ENCODE assay signal across 7 mouse cellular contexts in the genomic region with DNA sequence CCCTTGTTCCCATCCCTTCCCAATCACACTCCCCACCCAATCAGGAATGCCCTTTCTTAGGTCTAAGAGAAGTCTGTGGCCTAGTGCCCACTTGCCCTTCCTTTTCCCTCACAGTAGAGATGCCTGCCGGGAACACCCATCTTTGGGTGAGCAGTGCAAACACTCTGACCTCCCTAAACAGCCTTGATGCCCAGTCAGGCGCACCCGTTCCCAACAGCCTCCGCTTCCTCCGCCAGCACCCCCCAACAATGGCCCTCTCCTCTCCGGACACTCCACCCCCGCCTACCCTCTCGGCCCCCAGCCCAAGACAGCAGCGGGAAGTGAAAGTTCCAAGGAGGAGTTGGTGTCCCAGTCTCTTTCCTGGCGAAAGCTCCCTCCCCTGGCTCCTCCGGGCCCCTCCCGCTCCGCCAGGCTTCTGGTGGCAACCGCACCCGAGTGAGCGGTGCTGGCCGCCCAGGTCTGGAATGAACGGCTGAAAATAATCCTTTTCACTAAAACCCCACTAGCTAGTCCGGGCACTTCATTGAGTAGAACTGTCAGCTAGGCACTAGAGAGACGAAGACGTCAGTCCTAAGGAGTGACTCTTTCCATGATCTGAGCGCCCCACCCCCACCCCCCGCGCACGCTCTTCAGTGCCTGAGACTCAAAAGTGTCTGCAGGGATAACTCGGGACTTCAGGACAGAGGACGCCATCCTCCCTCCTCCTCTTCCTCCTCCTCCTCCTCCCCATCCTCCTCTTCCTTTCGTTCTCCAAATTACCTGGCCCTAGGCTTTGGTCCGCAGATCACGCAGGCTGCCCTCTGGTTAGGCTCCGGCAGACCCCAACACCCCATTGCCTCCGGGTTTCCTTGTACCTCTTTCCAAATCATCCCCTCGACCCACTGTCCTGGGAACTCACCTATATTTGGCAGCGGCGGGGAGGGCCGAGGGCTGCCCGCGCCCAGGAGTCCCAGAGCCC. TPM values are rescaled to one million over a fixed set of nuclear protein-coding genes. Genes with fewer than 3 reads are reported as not detected.
DNase-seq lines count a peak whose midpoint lies in the region; ATAC-seq and TF ChIP-seq lines count a peak whose summit lies in the region.

No protein-coding gene starts in this region.

- CTCF ChIA-PET in Patski (lab: Charles Lee), result interaction anchor here (1.1 to 5.8 kb wide), 4 partner anchors 9 to 107 kb away, joined by 3 to 34 read pairs (median 8); no protein-coding TSS in a partner anchor

- dilution Hi-C loops in CH12.LX (cut with MboI; ENCODE audit: extremely low pct_ligation_motif_present, extremely low pct_unique_long_range_greater_than_20kb, low sequenced_read_pairs), result no loop called here

- in situ Hi-C loops in CH12.LX (cut with MboI; ENCODE audit: low pct_ligation_motif_present, low pct_unique_long_range_greater_than_20kb, low sequenced_read_pairs), result loop anchor here (5.0 to 25.0 kb wide), 3 partner anchors 138 to 413 kb away; partner anchors contain the start of genes Chrnb2 and Ube2q1
- in situ Hi-C loops in Patski (cut with MboI; ENCODE audit: low pct_unique_long_range_greater_than_20kb), result no loop called here

- H3K79me2 ChIP-seq in CH12.LX (replicated peaks; ENCODE audit: control insufficient read depth, extremely low read depth, insufficient read depth, poor library complexity, severe bottlenecking) (no peaks in the 10 kb centered on the region), macrophage (ENCODE audit: inconsistent target) (peaks cover 22% of the 10 kb centered on the region)

- WGBS in heart, embryonic 13.5 days, result under 1% methylated on average over 38 of the region's 38 CpGs
- WGBS in kidney, embryonic 16.5 days, result under 1% methylated on average over 38 of the region's 38 CpGs
- 6% methylated on average over 37 of the region's 38 CpGs for WGBS in macrophage (ENCODE audit: missing documents)

- peak overlapping the region; percentile 42; the same call in 1 of the 2 replicates for H3K9ac ChIP-seq in CH12.LX (ENCODE audit: insufficient read depth, low read depth)
- peak overlapping the region; percentile 82 for H3K9ac ChIP-seq in heart, embryonic 13.5 days
- H3K9ac ChIP-seq in kidney, embryonic 16.5 days (replicated peaks; ENCODE audit: low read length), result peak overlapping the region; percentile 77

- TF ChIP-seq RAD21 in CH12.LX (IDR thresholded peaks at IDR 0.05; ENCODE audit: low read depth, low read length), result no peak

- H3K4me2 ChIP-seq in CH12.LX (ENCODE audit: insufficient read depth, low read depth, poor library complexity, severe bottlenecking), result peak overlapping the region; percentile 75
- peak overlapping the region; percentile 95 for H3K4me2 ChIP-seq in heart, embryonic 13.5 days
- H3K4me2 ChIP-seq in kidney, embryonic 16.5 days (replicated peaks; ENCODE audit: low read depth, low read length), result peak overlapping the region; percentile 97

- POLR2A ChIA-PET in Patski (lab: Charles Lee), result interaction anchor here (0.8 to 2.1 kb wide), 7 partner anchors 10 to 99 kb away, joined by 3 to 13 read pairs (median 4); partner anchors contain the start of gene Efna4

- H3K27ac ChIP-seq in CH12.LX (ENCODE audit: insufficient read depth, low read depth) (no peak overlapping the region), macrophage (peak overlapping the region; percentile 79)
- peak overlapping the region; percentile 68 for H3K27ac ChIP-seq in heart, embryonic 13.5 days (replicated peaks)
- peak overlapping the region; percentile 73 for H3K27ac ChIP-seq in kidney, embryonic 16.5 days (ENCODE audit: low read length)

- H3K9me3 ChIP-seq in CH12.LX (replicated peaks; ENCODE audit: low read length), result no peaks in the 10 kb centered on the region
- H3K9me3 ChIP-seq in heart, embryonic 13.5 days, result no peaks in the 10 kb centered on the region
- no peaks in the 10 kb centered on the region for H3K9me3 ChIP-seq in kidney, embryonic 16.5 days (ENCODE audit: low read length)

- ATAC-seq in Patski, result peak; percentile 9
- ATAC-seq in heart, embryonic 13.5 days (ENCODE audit: extremely low read depth, insufficient number of reproducible peaks, low FRiP score, low TSS enrichment), result no peak
- ATAC-seq in kidney, embryonic 16.5 days (ENCODE audit: low FRiP score, low TSS enrichment), result peak; percentile 55

- H3K36me3 ChIP-seq in CH12.LX (replicated peaks in 1 of 2; ENCODE audit: control insufficient read depth in 1 of 2, insufficient read depth in 1 of 2, low read length in 1 of 2) (peaks cover 5 to 33% of the 10 kb centered on the region in 2 experiments), macrophage (ENCODE audit: inconsistent target) (peaks cover 14% of the 10 kb centered on the region)
- peaks cover 24% of the 10 kb centered on the region for H3K36me3 ChIP-seq in heart, embryonic 13.5 days
- peaks cover 6% of the 10 kb centered on the region for H3K36me3 ChIP-seq in kidney, embryonic 16.5 days (ENCODE audit: insufficient read depth, low read length)

- no peak for TF ChIP-seq POLR2A in CH12.LX (IDR thresholded peaks at IDR 0.05; ENCODE audit: low read depth, low read length)

- DNase-seq in CH12.LX (ENCODE audit: extremely low read depth) (no peak), Patski (ENCODE audit: low read depth, low spot score) (peak; percentile 25)
- DNase-seq in embryo, embryonic 9.5 days (ENCODE audit: extremely low spot score), result peak; percentile 30
- DNase-seq in urinary bladder, postnatal 36 days (ENCODE audit: low spot score in 2 of 2), result peak; percentile 26 to 59

- no peak for TF ChIP-seq CTCF in CH12.LX (conservative IDR thresholded peaks at IDR 0.05 in 1 of 2, IDR thresholded peaks at IDR 0.05 in 1 of 2; ENCODE audit: low read depth in 2 of 2, low read length in 2 of 2)
- no peak for TF ChIP-seq CTCF in Patski (IDR thresholded peaks at IDR 0.05)

- no peaks in the 10 kb centered on the region for H3K27me3 ChIP-seq in CH12.LX (replicated peaks)
- H3K27me3 ChIP-seq in Patski, result no peaks in the 10 kb centered on the region
- H3K27me3 ChIP-seq in heart, embryonic 13.5 days (replicated peaks), result peaks cover 62% of the 10 kb centered on the region
- H3K27me3 ChIP-seq in kidney, embryonic 16.5 days (ENCODE audit: insufficient read depth, low read length), result no peaks in the 10 kb centered on the region

- no peak for TF ChIP-seq EP300 in CH12.LX (IDR thresholded peaks at IDR 0.05; ENCODE audit: low read length)

- H3K4me1 ChIP-seq in CH12.LX (ENCODE audit: control insufficient read depth in 1 of 2, insufficient read depth in 2 of 2), result peaks cover 3 to 36% of the 10 kb centered on the region in 2 experiments; a peak in 3 of 4 replicates
- peaks cover 24% of the 10 kb centered on the region for H3K4me1 ChIP-seq in heart, embryonic 13.5 days
- peaks cover 23% of the 10 kb centered on the region for H3K4me1 ChIP-seq in kidney, embryonic 16.5 days (ENCODE audit: insufficient read depth, low read length)

- H3K4me3 ChIP-seq in CH12.LX (replicated peaks in 1 of 3; ENCODE audit: low read depth in 2 of 3, low read length in 2 of 3, poor library complexity in 1 of 3) (peak overlapping the region; percentile 63 to 74 (median 67)), macrophage (ENCODE audit: inconsistent target) (peak overlapping the region; percentile 80)
- H3K4me3 ChIP-seq in heart, embryonic 13.5 days, result peak overlapping the region; percentile 71
- H3K4me3 ChIP-seq in kidney, embryonic 16.5 days (ENCODE audit: low read length), result peak overlapping the region; percentile 72

RNA-seq across cellular contexts. Expression of gene Adam15, which starts 0.6 kb away (rescaled TPM):
- total RNA-seq in CH12.LX (2012; rRNA removed), result 31.3 and 39.1 TPM in 2 replicates
- total RNA-seq in CH12.LX (2014; rRNA removed), result 5.8 and 5.9 TPM in 2 replicates
- 26.2 and 26.5 TPM in 2 replicates for polyA plus RNA-seq in CH12.LX (2012; ENCODE audit: insufficient read length, low read depth)
- polyA plus RNA-seq in Patski (2021), result 226 TPM
- polyA plus RNA-seq in heart, embryonic 13.5 days (2015; fragmentation: Nextera tagmentation; extraction: Ambion mirVana), result 58.3 and 58.9 TPM in 2 replicates
- polyA plus RNA-seq in kidney, embryonic 16.5 days (2015; fragmentation: Nextera tagmentation; extraction: Ambion mirVana), result 107 and 108 TPM in 2 replicates
- total RNA-seq in macrophage (2018; cell fraction: chromatin; rRNA removed), result 100 to 1,000 TPM in 15 of 26 experiments, 10 to 100 TPM in 11; 16.7 to 228 (median 119) TPM
- total RNA-seq in macrophage (2018; cell fraction: cytosol; rRNA removed), result 100 to 1,000 TPM; 153 to 245 (median 205) TPM
- total RNA-seq in macrophage (2018; cell fraction: nucleus; rRNA removed), result 100 to 1,000 TPM in 24 of 26 experiments, 10 to 100 TPM in 2; 27.8 to 482 (median 202) TPM
- 143 to 250 TPM (median 157 TPM) in 3 replicates for polyA plus RNA-seq in macrophage (2018)

RNA-seq across cellular contexts. Expression of gene Efna4, which starts 11.4 kb away (rescaled TPM):
- total RNA-seq in CH12.LX (2012; rRNA removed) (2.6 and 3.1 TPM in 2 replicates), CH12.LX (2014; rRNA removed) (0.76 and 1.1 TPM in 2 replicates)
- polyA plus RNA-seq in CH12.LX (2012; ENCODE audit: insufficient read length, low read depth) (1.00 and 1.1 TPM in 2 replicates), Patski (2021) (48.7 TPM), macrophage (2018) (not detected in 3 replicates)
- 9.9 and 10.2 TPM in 2 replicates for polyA plus RNA-seq in heart, embryonic 13.5 days (2015; fragmentation: Nextera tagmentation; extraction: Ambion mirVana)
- polyA plus RNA-seq in kidney, embryonic 16.5 days (2015; fragmentation: Nextera tagmentation; extraction: Ambion mirVana), result 29.2 and 31.3 TPM in 2 replicates
- total RNA-seq in macrophage (2018; cell fraction: chromatin; rRNA removed), result 1 to 10 TPM in 1 of 26 experiments, not detected in 25; 2.0 TPM
- not detected for total RNA-seq in macrophage (2018; cell fraction: cytosol; rRNA removed)
- under 1 TPM in 1 of 26 experiments, not detected in 25; 0.46 TPM for total RNA-seq in macrophage (2018; cell fraction: nucleus; rRNA removed)

RNA-seq across cellular contexts. Expression of gene Dcst2, which starts 12.6 kb away (rescaled TPM):
- total RNA-seq in CH12.LX (2012; rRNA removed) (not detected in 2 replicates), CH12.LX (2014; rRNA removed) (not detected in 2 replicates)
- polyA plus RNA-seq in CH12.LX (2012; ENCODE audit: insufficient read length, low read depth) (0.10 and 0.14 TPM in 2 replicates), Patski (2021) (0.06 TPM), macrophage (2018) (not detected in 3 replicates)
- polyA plus RNA-seq in heart, embryonic 13.5 days (2015; fragmentation: Nextera tagmentation; extraction: Ambion mirVana), result 0.08 TPM in 1 of 2 replicates, not detected in the other
- 0.32 and 0.35 TPM in 2 replicates for polyA plus RNA-seq in kidney, embryonic 16.5 days (2015; fragmentation: Nextera tagmentation; extraction: Ambion mirVana)
- under 1 TPM in 2 of 26 experiments, not detected in 24; 0.31 to 0.42 TPM for total RNA-seq in macrophage (2018; cell fraction: chromatin; rRNA removed)
- total RNA-seq in macrophage (2018; cell fraction: cytosol; rRNA removed), result under 1 TPM in 1 of 26 experiments, not detected in 25; 0.03 TPM
- under 1 TPM in 1 of 26 experiments, not detected in 25; 0.22 TPM for total RNA-seq in macrophage (2018; cell fraction: nucleus; rRNA removed)

RNA-seq across cellular contexts. Expression of gene Dcst1, which starts 15.9 kb away (rescaled TPM):
- 0.04 and 0.21 TPM in 2 replicates for total RNA-seq in CH12.LX (2012; rRNA removed)
- not detected in 2 replicates for total RNA-seq in CH12.LX (2014; rRNA removed)
- 0.10 and 0.53 TPM in 2 replicates for polyA plus RNA-seq in CH12.LX (2012; ENCODE audit: insufficient read length, low read depth)
- 1.3 TPM for polyA plus RNA-seq in Patski (2021)
- 0.09 and 0.10 TPM in 2 replicates for polyA plus RNA-seq in heart, embryonic 13.5 days (2015; fragmentation: Nextera tagmentation; extraction: Ambion mirVana)
- 2.9 and 3.3 TPM in 2 replicates for polyA plus RNA-seq in kidney, embryonic 16.5 days (2015; fragmentation: Nextera tagmentation; extraction: Ambion mirVana)
- total RNA-seq in macrophage (2018; cell fraction: chromatin; rRNA removed), result not detected
- not detected for total RNA-seq in macrophage (2018; cell fraction: cytosol; rRNA removed)
- not detected for total RNA-seq in macrophage (2018; cell fraction: nucleus; rRNA removed)
- polyA plus RNA-seq in macrophage (2018), result not detected in 3 replicates

RNA-seq across cellular contexts. Expression of gene Efna3, which starts 26.4 kb away (rescaled TPM):
- total RNA-seq in CH12.LX (2012; rRNA removed) (0.13 TPM in 1 of 2 replicates, not detected in the other), CH12.LX (2014; rRNA removed) (0.09 TPM in 1 of 2 replicates, not detected in the other)
- polyA plus RNA-seq in CH12.LX (2012; ENCODE audit: insufficient read length, low read depth) (0.19 TPM in 1 of 2 replicates, not detected in the other), Patski (2021) (9.4 TPM), macrophage (2018) (not detected in 3 replicates)
- polyA plus RNA-seq in heart, embryonic 13.5 days (2015; fragmentation: Nextera tagmentation; extraction: Ambion mirVana), result 1.8 and 1.9 TPM in 2 replicates
- 11.5 and 11.8 TPM in 2 replicates for polyA plus RNA-seq in kidney, embryonic 16.5 days (2015; fragmentation: Nextera tagmentation; extraction: Ambion mirVana)
- total RNA-seq in macrophage (2018; cell fraction: chromatin; rRNA removed), result 1 to 10 TPM in 1 of 26 experiments, not detected in 25; 2.0 TPM
- total RNA-seq in macrophage (2018; cell fraction: cytosol; rRNA removed), result under 1 TPM in 1 of 26 experiments, not detected in 25; 0.04 TPM
- not detected for total RNA-seq in macrophage (2018; cell fraction: nucleus; rRNA removed)
